Mouse (Mus musculus): ENCODE data around the gene Zfp414.

The Zfp414 gene

DNA sequence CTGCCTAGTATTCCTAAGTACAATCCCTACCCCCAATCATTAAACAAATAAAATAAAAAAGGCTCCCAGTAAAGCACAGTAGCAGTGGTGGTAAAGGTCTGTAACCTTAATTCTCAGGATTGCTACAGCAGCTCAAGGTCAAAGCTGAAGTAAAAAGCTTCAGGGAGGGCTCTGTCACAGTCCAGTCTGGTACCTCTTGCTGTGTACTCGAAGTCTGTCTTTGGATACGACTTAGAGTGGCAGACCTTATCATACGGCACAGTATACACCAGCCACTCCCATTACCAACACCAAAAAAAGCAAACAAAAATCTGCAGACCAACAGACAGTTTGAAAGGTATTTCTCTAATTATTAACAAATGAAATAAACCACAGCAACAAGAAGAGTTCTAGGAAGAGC, 37.9 kb downstream of the Zfp414 start:
- DNase-seq: no peak

DNA sequence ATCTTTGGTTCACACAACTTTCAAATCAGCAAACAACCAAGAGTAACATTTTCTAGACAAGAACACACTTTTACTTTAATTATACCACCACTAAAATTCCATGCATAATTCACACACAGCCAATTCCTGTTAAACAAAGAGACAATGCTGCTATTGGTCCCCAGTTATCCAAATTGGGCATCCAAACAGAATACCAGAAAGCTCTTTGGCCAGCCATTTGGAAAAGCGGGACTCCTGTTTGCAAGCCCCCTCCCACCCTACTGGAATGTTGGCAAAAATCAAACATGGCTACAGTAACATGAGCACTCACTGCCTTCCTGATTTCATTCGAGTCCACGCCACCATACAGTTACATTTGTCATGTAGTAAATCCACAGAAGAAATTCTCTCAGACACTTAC, 40.8 kb downstream of the Zfp414 start:
- DNase-seq: no peak

DNA sequence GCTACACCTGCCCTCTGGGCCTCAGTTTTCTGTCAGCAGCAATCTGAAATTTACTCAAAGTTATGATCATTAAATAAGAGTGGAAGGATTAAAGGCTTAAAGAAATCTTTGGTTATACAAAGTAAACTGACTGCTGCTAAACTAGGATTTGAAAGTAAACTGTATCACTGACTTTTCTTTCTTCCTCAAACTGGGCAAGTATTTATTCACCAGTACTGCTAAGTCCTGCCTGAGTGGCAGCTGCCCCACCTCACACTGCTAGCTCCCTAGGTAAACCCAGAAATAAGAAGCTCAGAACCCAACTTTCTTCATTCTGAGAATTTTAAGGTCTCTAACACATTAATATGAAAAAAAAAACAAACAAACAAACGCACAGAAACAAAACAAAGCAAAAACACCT, 44.9 kb downstream of the Zfp414 start:
- DNase-seq: no peak

DNA sequence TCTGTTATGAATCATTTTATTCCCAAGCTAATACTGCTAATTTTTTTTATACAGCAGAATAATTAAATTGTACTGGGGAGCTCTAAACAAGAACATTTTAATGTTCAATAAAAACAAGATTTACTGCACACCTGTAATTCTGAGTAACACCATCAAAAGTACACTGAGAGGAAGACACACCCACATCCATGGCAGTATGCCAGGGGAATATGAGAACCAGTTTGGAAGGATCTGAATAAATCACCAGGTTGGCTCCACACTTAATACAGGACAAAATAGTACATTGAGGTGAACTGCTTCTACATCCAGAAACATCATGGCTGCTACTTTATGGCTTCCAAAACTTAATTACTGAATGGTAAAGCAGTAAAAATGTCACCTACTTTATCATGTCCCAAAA, 46.6 kb downstream of the Zfp414 start:
- DNase-seq: peak; percentile 27 to 28

DNA sequence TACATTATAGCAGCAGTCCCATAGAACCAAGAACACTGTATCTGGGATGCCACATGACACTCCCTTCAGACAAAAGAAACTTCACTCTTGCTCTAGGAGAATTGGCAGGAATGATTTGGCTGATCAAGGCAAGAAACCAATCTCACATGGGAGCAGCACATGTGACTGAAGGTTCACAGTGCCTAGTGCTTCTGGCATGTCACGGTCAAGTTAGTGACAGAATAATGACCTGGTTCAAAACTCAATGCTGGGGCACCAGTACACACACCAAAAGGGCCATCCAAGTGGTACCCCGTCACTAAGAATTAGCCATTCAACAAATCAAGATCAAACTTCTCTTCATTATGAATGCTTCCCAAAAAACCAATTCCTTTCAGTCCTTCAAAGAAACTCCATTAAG, 47.2 kb downstream of the Zfp414 start:
- no peak for DNase-seq

DNA sequence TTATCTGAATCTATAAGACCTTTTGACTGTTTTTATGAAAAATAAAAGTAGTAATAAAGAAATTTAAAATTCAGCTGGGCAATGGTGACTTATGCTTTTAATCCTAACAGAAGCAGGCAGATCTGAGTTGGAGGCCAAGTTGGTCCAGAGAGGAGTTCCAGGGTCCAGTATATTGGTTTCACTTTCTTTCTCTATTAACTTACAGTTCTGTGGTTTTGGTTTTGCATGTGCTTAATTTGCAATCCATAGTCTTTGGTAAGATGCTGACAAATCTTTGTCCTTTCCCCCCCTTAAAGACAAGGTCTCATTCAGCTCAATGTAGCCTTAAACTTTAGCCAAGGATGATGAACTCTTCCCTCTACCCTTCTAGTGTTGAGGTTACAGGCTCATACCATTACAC, 49.9 kb downstream of the Zfp414 start:
- DNase-seq: no peak

All from cerebellum, adult 18-20 months (tissue).